Mouse (Mus musculus) small intestine, adult 2 months (tissue): Measurements from ENCODE around the gene Phb.

ENCODE experiments used
- CTCF ChIP-seq: fragments of 200-500 bp; IDR thresholded peaks from 2 replicates; pipeline ENCODE4 v1.5.1; 2012; ENCODE audit warnings: low read depth, mild to moderate bottlenecking, control low read depth, inconsistent platforms, low read length, moderate library complexity, mixed read lengths; ENCODE audit not compliant: insufficient replicate concordance, insufficient read length; ENCODE audit errors: extremely low read depth
- POLR2A ChIP-seq: fragments of 200-500 bp; IDR thresholded peaks from 2 replicates; pipeline ENCODE4 v1.6.1; 2012; ENCODE audit warnings: low read depth, mild to moderate bottlenecking, control low read depth, inconsistent platforms, low read length, moderate library complexity

- TF ChIP-seq POLR2A (no peak), CTCF (no peak)
These were observed 8.7 kb downstream of the Phb start for GRCm38 (mm10) chr11:95675498-95675897.
